Mouse (Mus musculus): ENCODE data around the gene 1700093K21Rik. TPM values are rescaled to one million over a fixed set of nuclear protein-coding genes. Genes with fewer than 3 reads are reported as not detected.
"Not testable (repeated sequence)": the region's sequence is repeated elsewhere in the genome, so short reads cannot be mapped to it uniquely, and the experiment has no call there.

1700093K21Rik gene
- polyA plus RNA-seq (2015; fragmentation: Nextera tagmentation; extraction: Ambion mirVana) = not detected in 2 replicates

DNA sequence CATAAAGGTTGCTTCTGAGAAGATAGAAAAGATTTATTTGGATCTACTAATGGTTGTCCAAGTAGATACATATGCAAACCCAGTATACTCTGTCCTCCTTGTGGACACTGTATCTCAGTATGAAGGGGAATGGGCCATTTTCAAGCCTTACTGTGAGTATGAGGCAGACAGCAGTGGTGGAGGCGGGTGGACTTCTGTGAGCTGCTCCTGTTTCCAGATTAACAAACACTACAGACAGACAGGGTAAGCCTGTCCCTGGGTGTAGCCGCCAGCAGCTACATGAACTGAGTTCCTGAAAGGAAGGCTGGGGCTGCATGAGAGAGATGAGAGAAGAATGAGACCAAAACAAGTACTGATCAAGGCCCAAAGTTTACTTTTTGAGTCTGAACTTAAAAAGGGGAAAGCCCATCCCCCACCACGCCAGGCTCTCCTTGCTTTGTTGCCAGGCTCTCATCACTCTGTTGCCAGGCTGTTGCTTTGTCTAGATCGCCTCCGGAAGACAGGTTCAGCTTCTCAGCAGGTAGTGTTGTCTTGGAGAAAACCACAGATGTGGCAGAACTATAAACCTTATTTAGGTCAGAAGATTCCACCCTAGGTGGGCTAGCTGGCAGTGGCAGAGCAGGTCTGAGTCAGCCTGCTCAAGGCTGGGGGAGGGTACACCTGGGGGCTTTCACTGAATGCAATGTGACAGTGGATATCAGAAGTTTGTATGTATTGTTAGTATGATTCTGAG, at the start of gene 1700093K21Rik:
TSS of gene 1700093K21Rik (minus strand) at position 683 of the 733 bp plus-strand sequence.
- no peaks in the 10 kb centered on the region for H3K36me3 ChIP-seq (ENCODE audit: control insufficient read depth, insufficient read depth)
- no peak within 1 kb of the TSS for H3K27ac ChIP-seq (ENCODE audit: low read length)
- ATAC-seq (replicated peaks; ENCODE audit: extremely low read depth, insufficient read depth, low FRiP score) = no peak
- H3K4me1 ChIP-seq (ENCODE audit: control insufficient read depth, insufficient read depth, low read length) = no peaks in the 10 kb centered on the region
- H3K9ac ChIP-seq (ENCODE audit: low read length) = no peak within 1 kb of the TSS
- H3K4me2 ChIP-seq (ENCODE audit: low read depth, low read length) = no peak within 1 kb of the TSS
- WGBS = 51% methylated on average over 5 of the region's 5 CpGs
- no peak within 1 kb of the TSS for H3K4me3 ChIP-seq (ENCODE audit: low read length)
- H3K9me3 ChIP-seq (replicated peaks; ENCODE audit: control insufficient read depth, low read length) = peaks cover 2% of the 10 kb centered on the region; the same call in 1 of the 2 replicates
- no peaks in the 10 kb centered on the region for H3K27me3 ChIP-seq (ENCODE audit: control insufficient read depth, insufficient read depth, low read length)

GRCm38 (mm10) chr11:23570130-23570529, 49.2 kb upstream of the 1700093K21Rik start:
- no peaks in the 10 kb centered on the region for H3K27me3 ChIP-seq (ENCODE audit: control insufficient read depth, insufficient read depth, low read length)
- no peak for ATAC-seq (replicated peaks; ENCODE audit: extremely low read depth, insufficient read depth, low FRiP score)
- H3K4me2 ChIP-seq (ENCODE audit: low read depth, low read length) = no peak overlapping the region
- peaks cover 6% of the 10 kb centered on the region for H3K36me3 ChIP-seq (ENCODE audit: control insufficient read depth, insufficient read depth)
- no peak overlapping the region for H3K27ac ChIP-seq (ENCODE audit: low read length)
- H3K9ac ChIP-seq (ENCODE audit: low read length) = no peak overlapping the region
- no peaks in the 10 kb centered on the region for H3K4me1 ChIP-seq (ENCODE audit: control insufficient read depth, insufficient read depth, low read length)
- 73% methylated on average over 7 of the region's 7 CpGs for WGBS
- no peaks in the 10 kb centered on the region for H3K9me3 ChIP-seq (replicated peaks; ENCODE audit: control insufficient read depth, low read length)
- no peak overlapping the region for H3K4me3 ChIP-seq (ENCODE audit: low read length)

DNA sequence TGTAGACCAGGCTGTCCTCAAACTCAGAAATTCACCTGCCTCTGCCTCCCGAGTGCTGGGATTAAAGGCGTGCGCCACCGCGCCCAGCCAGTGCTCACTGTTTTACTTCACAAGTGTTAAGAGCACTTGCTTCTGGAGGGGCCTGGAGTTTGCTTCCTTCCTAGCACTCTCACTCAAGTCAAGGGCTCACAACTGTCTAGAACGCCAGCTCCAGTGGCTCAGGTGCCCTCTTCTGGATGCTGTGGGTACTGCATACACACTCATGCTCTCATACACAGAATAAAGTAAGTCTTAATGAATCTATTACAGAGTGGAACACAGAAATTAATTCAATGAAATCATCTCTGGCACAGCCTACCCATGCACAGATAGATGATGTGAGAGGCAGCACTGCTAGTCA, 44.8 kb upstream of the 1700093K21Rik start:
- no peaks in the 10 kb centered on the region for H3K27me3 ChIP-seq (ENCODE audit: control insufficient read depth, insufficient read depth, low read length)
- H3K9me3 ChIP-seq (replicated peaks; ENCODE audit: control insufficient read depth, low read length) = no peaks in the 10 kb centered on the region
- no peak overlapping the region for H3K27ac ChIP-seq (ENCODE audit: low read length)
- no peaks in the 10 kb centered on the region for H3K4me1 ChIP-seq (ENCODE audit: control insufficient read depth, insufficient read depth, low read length)
- H3K4me2 ChIP-seq (ENCODE audit: low read depth, low read length) = no peak overlapping the region
- WGBS = 53% methylated on average over 6 of the region's 6 CpGs
- no peak overlapping the region for H3K4me3 ChIP-seq (ENCODE audit: low read length)
- peaks cover 2% of the 10 kb centered on the region; the same call in 1 of the 2 replicates for H3K36me3 ChIP-seq (ENCODE audit: control insufficient read depth, insufficient read depth)
- H3K9ac ChIP-seq (ENCODE audit: low read length) = no peak overlapping the region
- ATAC-seq (replicated peaks; ENCODE audit: extremely low read depth, insufficient read depth, low FRiP score) = 0 out of 2 replicates have a peak, but pooled peaks have one; percentile 28

DNA sequence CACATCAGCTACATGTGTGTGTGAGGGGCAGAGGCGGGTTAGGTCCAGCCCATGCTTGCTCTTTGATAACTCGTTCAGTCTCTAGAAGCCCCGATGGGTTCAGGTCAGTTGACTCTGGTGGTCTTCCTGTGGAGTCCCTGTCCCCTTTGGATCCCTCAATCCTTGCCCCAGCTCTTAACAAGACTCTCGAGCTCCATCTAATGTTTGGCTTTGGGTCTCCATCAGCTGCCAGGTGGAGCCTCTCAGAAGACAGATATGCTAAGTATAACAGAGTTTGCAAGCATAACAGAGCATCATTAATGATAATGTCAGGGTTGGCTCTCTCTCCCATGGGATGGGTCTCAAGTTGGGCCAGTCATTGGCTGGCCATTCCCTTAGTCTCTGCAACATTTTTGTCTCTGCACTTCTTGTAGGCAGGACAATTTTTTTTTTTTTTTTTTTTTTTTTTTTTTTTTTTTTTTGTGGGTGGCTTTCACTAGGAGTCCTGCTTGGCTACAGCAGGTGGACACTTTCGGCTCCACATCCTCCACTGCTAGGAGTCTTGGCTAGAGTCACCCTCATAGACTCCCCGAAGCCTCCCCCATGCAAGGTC, 36.2 kb upstream of the 1700093K21Rik start:
- Histone ChIP-seq H3K9me3 (replicated peaks; ENCODE audit: control insufficient read depth, low read length) (no peaks in the 10 kb centered on the region), H3K36me3 (ENCODE audit: control insufficient read depth, insufficient read depth) (no peaks in the 10 kb centered on the region), H3K4me2 (ENCODE audit: low read depth, low read length) (no peak overlapping the region), H3K27ac (ENCODE audit: low read length) (no peak overlapping the region), H3K27me3 (ENCODE audit: control insufficient read depth, insufficient read depth, low read length) (no peaks in the 10 kb centered on the region), H3K9ac (ENCODE audit: low read length) (no peak overlapping the region), H3K4me3 (ENCODE audit: low read length) (no peak overlapping the region), H3K4me1 (ENCODE audit: control insufficient read depth, insufficient read depth, low read length) (no peaks in the 10 kb centered on the region)
- 50% methylated on average over 6 of the region's 6 CpGs for WGBS
- ATAC-seq (replicated peaks; ENCODE audit: extremely low read depth, insufficient read depth, low FRiP score) = no peak

DNA sequence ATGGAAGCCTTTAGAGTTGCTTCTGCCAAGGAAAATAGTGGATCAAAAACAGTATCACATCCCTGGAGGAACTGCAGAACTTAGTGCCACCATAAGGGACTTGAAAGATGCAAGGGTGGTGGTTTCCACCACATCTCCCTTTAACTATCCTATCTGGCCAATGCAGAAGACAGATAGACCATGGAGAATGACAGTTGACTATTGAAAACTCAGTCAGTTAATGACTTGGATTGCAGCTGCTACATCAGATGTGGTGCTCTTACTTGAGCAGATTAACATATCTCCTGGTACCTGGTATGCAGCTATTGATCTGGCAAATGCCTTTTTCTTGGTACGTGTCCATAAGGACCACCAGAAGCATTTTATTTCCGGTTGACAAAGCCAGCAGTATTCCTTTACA, 16.5 kb upstream of the 1700093K21Rik start:
- H3K4me1 ChIP-seq (ENCODE audit: control insufficient read depth, insufficient read depth, low read length) = no peaks in the 10 kb centered on the region
- ATAC-seq (replicated peaks; ENCODE audit: extremely low read depth, insufficient read depth, low FRiP score) = no peak
- WGBS = 80% methylated on average over 2 of the region's 2 CpGs

GRCm38 (mm10) chr11:23518981-23519380, 2.0 kb downstream of the 1700093K21Rik start:
- 82% methylated on average over 3 of the region's 3 CpGs for WGBS
- no peak overlapping the region for H3K9ac ChIP-seq (ENCODE audit: low read length)
- H3K4me3 ChIP-seq (ENCODE audit: low read length) = no peak overlapping the region
- H3K4me1 ChIP-seq (ENCODE audit: control insufficient read depth, insufficient read depth, low read length) = no peaks in the 10 kb centered on the region
- no peak overlapping the region for H3K27ac ChIP-seq (ENCODE audit: low read length)
- H3K4me2 ChIP-seq (ENCODE audit: low read depth, low read length) = no peak overlapping the region
- no peak for ATAC-seq (replicated peaks; ENCODE audit: extremely low read depth, insufficient read depth, low FRiP score)
- no peaks in the 10 kb centered on the region for H3K36me3 ChIP-seq (ENCODE audit: control insufficient read depth, insufficient read depth)
- H3K27me3 ChIP-seq (ENCODE audit: control insufficient read depth, insufficient read depth, low read length) = no peaks in the 10 kb centered on the region
- H3K9me3 ChIP-seq (replicated peaks; ENCODE audit: control insufficient read depth, low read length) = no peaks in the 10 kb centered on the region

More for the DNA sequence above, 16.5 kb upstream of the 1700093K21Rik start:
- H3K9ac ChIP-seq (ENCODE audit: low read length) = no peak overlapping the region
- H3K27ac ChIP-seq (ENCODE audit: low read length) = no peak overlapping the region
- no peak overlapping the region for H3K4me2 ChIP-seq (ENCODE audit: low read depth, low read length)
- H3K36me3 ChIP-seq (ENCODE audit: control insufficient read depth, insufficient read depth) = no peaks in the 10 kb centered on the region
- no peaks in the 10 kb centered on the region for H3K9me3 ChIP-seq (replicated peaks; ENCODE audit: control insufficient read depth, low read length)
- no peak overlapping the region for H3K4me3 ChIP-seq (ENCODE audit: low read length)
- no peaks in the 10 kb centered on the region for H3K27me3 ChIP-seq (ENCODE audit: control insufficient read depth, insufficient read depth, low read length)

DNA sequence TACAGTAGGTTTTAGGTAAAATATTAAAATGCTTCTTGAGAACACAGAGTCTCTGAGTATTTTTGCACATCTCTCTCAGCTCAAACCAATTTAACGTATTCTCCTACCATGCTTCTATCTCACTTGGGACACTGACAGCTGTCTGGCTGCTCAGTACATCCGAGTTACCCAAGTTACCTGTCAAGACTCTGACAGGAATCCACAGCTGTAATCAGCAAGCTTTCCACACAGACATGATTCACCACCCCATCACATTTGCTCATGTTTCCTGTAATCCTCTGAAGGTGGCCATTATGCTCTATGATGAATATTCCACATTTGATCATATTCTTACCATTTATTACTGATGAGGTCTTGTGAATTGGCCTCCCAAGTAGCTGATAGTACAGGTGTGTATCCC, 5.6 kb downstream of the 1700093K21Rik start:
- Histone ChIP-seq H3K36me3 (ENCODE audit: control insufficient read depth, insufficient read depth) (no peaks in the 10 kb centered on the region), H3K9me3 (replicated peaks; ENCODE audit: control insufficient read depth, low read length) (no peaks in the 10 kb centered on the region), H3K27me3 (ENCODE audit: control insufficient read depth, insufficient read depth, low read length) (no peaks in the 10 kb centered on the region), H3K27ac (ENCODE audit: low read length) (no peak overlapping the region), H3K4me2 (ENCODE audit: low read depth, low read length) (no peak overlapping the region), H3K4me1 (ENCODE audit: control insufficient read depth, insufficient read depth, low read length) (no peaks in the 10 kb centered on the region), H3K9ac (ENCODE audit: low read length) (no peak overlapping the region), H3K4me3 (ENCODE audit: low read length) (no peak overlapping the region)
- WGBS = 62% methylated on average over 2 of the region's 2 CpGs
- no peak for ATAC-seq (replicated peaks; ENCODE audit: extremely low read depth, insufficient read depth, low FRiP score)

DNA sequence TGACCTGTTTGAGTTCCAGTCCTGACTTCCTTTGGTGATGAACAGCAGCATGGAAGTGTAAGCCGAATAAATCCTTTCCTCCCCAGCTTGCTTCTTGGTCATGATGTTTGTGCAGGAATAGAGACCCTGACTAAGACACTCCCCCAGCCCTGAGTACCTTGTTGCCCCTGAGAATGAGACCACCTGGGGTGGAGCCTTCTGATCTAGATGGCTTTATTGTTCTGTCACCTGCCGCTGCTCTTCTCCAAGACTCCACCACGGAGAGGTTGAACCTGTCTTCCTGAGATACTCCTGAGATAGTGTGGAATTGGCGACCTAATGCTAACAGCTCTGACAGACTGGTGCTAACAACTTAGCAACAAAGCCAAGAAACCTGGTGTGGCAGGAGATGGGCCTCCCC, 6.2 kb downstream of the 1700093K21Rik start:
- not testable (repeated sequence) for H3K36me3 ChIP-seq (ENCODE audit: control insufficient read depth, insufficient read depth); H3K9me3 ChIP-seq (replicated peaks; ENCODE audit: control insufficient read depth, low read length); ATAC-seq (replicated peaks; ENCODE audit: extremely low read depth, insufficient read depth, low FRiP score); H3K27me3 ChIP-seq (ENCODE audit: control insufficient read depth, insufficient read depth, low read length); H3K27ac ChIP-seq (ENCODE audit: low read length); H3K4me1 ChIP-seq (ENCODE audit: control insufficient read depth, insufficient read depth, low read length); H3K4me3 ChIP-seq (ENCODE audit: low read length); H3K4me2 ChIP-seq (ENCODE audit: low read depth, low read length); H3K9ac ChIP-seq (ENCODE audit: low read length)
- 58% methylated on average over 4 of the region's 4 CpGs for WGBS

DNA sequence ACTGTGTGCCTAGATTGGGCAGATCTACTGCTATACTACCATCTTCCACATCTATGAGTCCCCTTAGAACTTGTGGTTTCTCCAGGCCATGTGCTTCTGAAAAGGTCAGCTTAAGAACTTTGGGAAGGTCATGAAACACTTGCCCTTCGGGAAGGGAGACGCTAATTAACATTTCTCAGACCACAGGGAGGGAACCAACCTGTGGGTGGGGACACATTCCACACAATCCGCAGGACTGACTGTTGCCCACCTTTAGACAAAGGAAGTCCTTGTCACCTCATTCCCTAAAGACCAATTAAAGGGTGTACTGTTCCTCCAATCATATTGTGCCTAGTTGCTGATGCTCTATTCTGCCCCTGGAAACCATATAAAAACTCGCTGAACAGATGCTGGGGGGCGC, 16.2 kb downstream of the 1700093K21Rik start:
- not testable (repeated sequence) for ATAC-seq (replicated peaks; ENCODE audit: extremely low read depth, insufficient read depth, low FRiP score)

More for the DNA sequence above, 16.2 kb downstream of the 1700093K21Rik start:
- H3K27me3 ChIP-seq (ENCODE audit: control insufficient read depth, insufficient read depth, low read length); H3K36me3 ChIP-seq (ENCODE audit: control insufficient read depth, insufficient read depth); H3K9me3 ChIP-seq (replicated peaks; ENCODE audit: control insufficient read depth, low read length); H3K4me1 ChIP-seq (ENCODE audit: control insufficient read depth, insufficient read depth, low read length); H3K9ac ChIP-seq (ENCODE audit: low read length); H3K27ac ChIP-seq (ENCODE audit: low read length); H3K4me3 ChIP-seq (ENCODE audit: low read length); H3K4me2 ChIP-seq (ENCODE audit: low read depth, low read length): not testable (repeated sequence)
- 76% methylated on average over 5 of the region's 5 CpGs for WGBS

Measured in heart, embryonic 16.5 days (tissue).